Mouse (Mus musculus) T-helper 1 cell (primary cell): ENCODE data around the gene Iffo2.

Experiments used
- in situ Hi-C: fragments of 300-600 bp; cut with MboI, MseI; formaldehyde crosslinking; loops from one replicate; pipeline ENCODE4 v1.15.1; 2025; ENCODE audit warnings: high pct_unique_total_duplicates

Gene Iffo2

GRCm38 (mm10) chr4:139637847-139638246 lies 107.5 kb downstream of the Iffo2 start:
- in situ Hi-C loops: no loop called here

- in situ Hi-C loops: no loop called here
These were observed 108.0 kb downstream of the Iffo2 start for GRCm38 (mm10) chr4:139638356-139638755.

- in situ Hi-C loops: no loop called here
These were observed 109.5 kb downstream of the Iffo2 start for GRCm38 (mm10) chr4:139639801-139640200.

- in situ Hi-C loops: no loop called here
These were observed 110.0 kb downstream of the Iffo2 start for GRCm38 (mm10) chr4:139640333-139640732.

- in situ Hi-C loops: no loop called here
These were observed 110.4 kb downstream of the Iffo2 start for GRCm38 (mm10) chr4:139640775-139641174.

- in situ Hi-C loops: no loop called here
These were observed 111.6 kb downstream of the Iffo2 start for GRCm38 (mm10) chr4:139641829-139642425.

GRCm38 (mm10) chr4:139643972-139644371 lies 113.6 kb downstream of the Iffo2 start:
- in situ Hi-C loops: no loop called here

GRCm38 (mm10) chr4:139646916-139647315 lies 116.6 kb downstream of the Iffo2 start:
- in situ Hi-C loops: no loop called here

GRCm38 (mm10) chr4:139650086-139650743 lies 119.9 kb downstream of the Iffo2 start:
- in situ Hi-C loops: no loop called here

- in situ Hi-C loops: no loop called here
These were observed 120.6 kb downstream of the Iffo2 start for GRCm38 (mm10) chr4:139650907-139651306.

- in situ Hi-C loops: no loop called here
These were observed 122.9 kb downstream of the Iffo2 start, which contains the start of gene Tas1r2 for GRCm38 (mm10) chr4:139653238-139653637. Gene Tas1r2, plus strand, starts transcription at chr4:139653538.

GRCm38 (mm10) chr4:139661897-139662296 lies 131.5 kb downstream of the Iffo2 start:
- in situ Hi-C loops: no loop called here

GRCm38 (mm10) chr4:139667632-139668031 lies 137.3 kb downstream of the Iffo2 start:
- in situ Hi-C loops: no loop called here

GRCm38 (mm10) chr4:139669847-139670246 lies 139.5 kb downstream of the Iffo2 start:
- in situ Hi-C loops: no loop called here
